Comparison of ENCODE assay signal across 18 mouse cellular contexts in the genomic region with DNA sequence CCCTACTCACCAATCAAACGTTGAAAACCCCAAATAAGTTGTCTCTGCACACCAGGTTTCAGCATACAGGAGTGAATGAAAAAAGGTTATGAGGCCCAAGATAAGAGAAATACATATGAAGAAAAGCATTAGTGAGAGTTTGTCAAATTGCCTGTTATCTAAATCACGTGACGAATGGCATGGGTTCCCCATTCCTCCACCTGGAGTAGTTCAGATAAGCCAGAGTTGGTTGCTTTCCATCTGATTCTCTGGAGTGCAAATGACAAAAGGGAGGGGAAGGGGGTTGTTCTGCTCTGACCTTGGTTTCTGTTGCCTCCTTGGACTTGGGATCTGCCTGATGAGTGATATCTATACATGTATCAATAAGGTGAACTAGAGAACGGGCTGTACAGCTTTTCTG.
"Had no signal": no experiment of that assay in that cellular context is flagged by ENCODE, and none has a peak within 500 bp of the region (broad histone marks: within the 10 kb centered on the region; RNA-seq: fewer than 3 reads in every experiment).

No protein-coding gene starts in this region.

- DNase-seq: kidney, adult 2 months; kidney, postnatal 10 days; kidney, postnatal 36 days; liver, embryonic 13.5 days; lung, adult 2 months; lung, postnatal 14 days; lung, postnatal 4 days; right cerebral cortex, adult 18-20 months; right cerebral cortex, postnatal 14 days; right cerebral cortex, postnatal 4 days; thymus, adult 18-20 months; thymus, postnatal 36 days had no signal

- H3K9me3 ChIP-seq: intestine, embryonic 15.5 days; kidney, embryonic 15.5 days; liver, embryonic 13.5 days; midbrain, embryonic 10.5 days; midbrain, embryonic 15.5 days; neural tube, embryonic 12.5 days; neural tube, embryonic 15.5 days had no signal

- H3K4me2 ChIP-seq: intestine, embryonic 15.5 days; kidney, embryonic 15.5 days; liver, embryonic 13.5 days; midbrain, embryonic 15.5 days; neural tube, embryonic 12.5 days; neural tube, embryonic 15.5 days had no signal

- H3K4me1 ChIP-seq: liver, embryonic 13.5 days had no signal

- H3K27me3 ChIP-seq: intestine, embryonic 15.5 days; kidney, embryonic 15.5 days; liver, embryonic 13.5 days; neural tube, embryonic 12.5 days; neural tube, embryonic 15.5 days had no signal

- H3K27ac ChIP-seq: intestine, embryonic 15.5 days; kidney, embryonic 15.5 days; liver, embryonic 13.5 days; midbrain, embryonic 10.5 days; midbrain, embryonic 15.5 days; neural tube, embryonic 12.5 days; neural tube, embryonic 15.5 days had no signal

- H3K36me3 ChIP-seq: intestine, embryonic 15.5 days; kidney, embryonic 15.5 days; liver, embryonic 13.5 days; midbrain, embryonic 10.5 days; midbrain, embryonic 15.5 days; neural tube, embryonic 12.5 days; neural tube, embryonic 15.5 days had no signal

- ATAC-seq: intestine, embryonic 15.5 days; midbrain, embryonic 15.5 days had no signal

- H3K4me3 ChIP-seq: intestine, embryonic 15.5 days; kidney, embryonic 15.5 days; liver, embryonic 13.5 days; midbrain, embryonic 10.5 days; midbrain, embryonic 15.5 days; neural tube, embryonic 12.5 days; neural tube, embryonic 15.5 days had no signal

- H3K9ac ChIP-seq: intestine, embryonic 15.5 days; kidney, embryonic 15.5 days; liver, embryonic 13.5 days; midbrain, embryonic 15.5 days; neural tube, embryonic 12.5 days; neural tube, embryonic 15.5 days had no signal
